Mouse (Mus musculus) adrenal gland, postnatal 4 days (tissue): ENCODE data around the gene Spata2. TPM values are rescaled to one million over a fixed set of nuclear protein-coding genes. Genes with fewer than 3 reads are reported as not detected.
A peak's percentile ranks its signal among the peaks of the same experiment; 100 is the strongest.

Source experiments
- DNase-seq, 2 experiments: peaks; one replicate each; pipeline ENCODE4 v3.0.0; 2021 to 2022; ENCODE audit warnings: low spot score in 2 of 2, mixed read lengths in 2 of 2
- long read RNA-seq, 2 experiments: library from polyadenylated mRNA; stranded (forward); transcript quantifications; one replicate each; pipeline ENCODE4 v2.0.0; 2021
- total RNA-seq, 2 experiments: library from RNA; stranded (reverse); gene quantifications; 2 replicates each; pipeline ENCODE4 v1.2.3; 2021

The Spata2 gene
- 10 to 100 TPM; 33.9 TPM for total RNA-seq
- long read RNA-seq, experiment 1, partial matches to known transcripts: 0 of 2 reads
- long read RNA-seq, experiment 1, other reads (novel, unspliced or antisense): 2 of 2 reads
- long read RNA-seq, experiment 2, full-length matches to known transcripts: 2 of 24 reads
- long read RNA-seq, experiment 2, partial matches to known transcripts: 0 of 24 reads
- long read RNA-seq, experiment 2, other reads (novel, unspliced or antisense): 22 of 24 reads

DNA sequence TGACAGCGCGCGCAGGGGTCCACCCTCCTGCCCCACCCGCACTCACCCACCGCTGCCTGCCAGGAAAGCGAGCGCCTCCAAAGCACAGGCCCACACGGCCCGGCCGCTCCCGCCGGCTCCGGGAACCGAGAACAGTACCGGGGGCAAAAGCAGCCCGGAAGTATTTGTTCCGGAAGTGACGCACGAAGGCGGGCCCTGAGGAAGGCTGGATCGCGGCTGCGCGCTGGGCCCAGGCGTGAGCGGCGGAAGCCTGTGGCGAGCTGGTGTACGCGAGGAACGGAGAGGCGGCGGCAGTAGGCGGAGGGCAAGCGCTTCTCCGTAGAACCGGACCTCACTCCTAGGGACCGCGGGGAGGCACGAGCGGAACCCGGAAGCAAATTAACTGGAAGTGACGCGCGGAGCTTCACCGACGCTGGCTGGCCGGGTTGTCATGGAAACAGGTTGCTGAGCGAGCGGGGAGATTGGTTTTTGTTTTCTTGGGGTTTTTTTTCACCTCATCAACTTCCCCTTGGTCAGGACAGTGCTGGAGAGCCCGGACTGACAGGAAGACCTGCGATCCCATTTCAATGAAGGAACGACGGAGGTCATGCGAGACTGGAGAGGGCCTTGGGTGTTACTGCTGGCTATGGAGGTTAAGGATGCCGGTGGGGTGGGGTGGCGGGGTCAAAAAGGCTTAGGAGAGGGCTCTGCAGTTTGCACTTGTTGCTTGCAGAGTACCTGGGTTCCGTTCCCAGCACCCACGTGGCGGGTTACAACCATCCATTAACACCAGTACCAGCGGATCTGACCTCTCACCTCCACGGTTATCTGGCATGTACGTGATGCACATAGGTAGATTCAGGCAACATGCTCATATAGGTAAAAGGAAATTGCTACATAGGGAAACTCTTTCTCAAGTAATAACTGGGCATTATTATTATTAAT, at the start of gene Spata2:
Spata2 (minus strand) TSS at position 175 of the 924 bp plus-strand sequence.
- DNase-seq: peak; percentile 78 to 81

DNA sequence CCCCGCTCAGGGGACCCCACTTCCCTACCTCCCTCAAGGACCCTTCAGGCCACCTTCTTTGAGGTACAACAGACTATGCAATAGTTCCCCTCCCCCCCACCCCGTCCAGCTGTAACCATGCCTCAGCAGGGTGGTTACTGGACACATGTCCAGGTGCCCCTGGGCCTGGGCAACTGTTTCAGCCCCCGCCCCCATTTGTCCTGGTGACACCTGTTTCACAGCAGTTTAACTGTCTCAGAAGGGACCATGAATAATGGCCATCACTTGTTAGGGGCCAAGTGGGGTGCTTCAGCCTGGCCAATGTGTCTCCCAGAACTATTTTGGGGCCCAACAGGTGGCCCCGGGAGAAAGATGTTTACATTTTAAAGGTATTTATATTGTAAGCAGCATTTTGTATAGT, 49.7 kb upstream of the Spata2 start:
- DNase-seq: no peak

DNA sequence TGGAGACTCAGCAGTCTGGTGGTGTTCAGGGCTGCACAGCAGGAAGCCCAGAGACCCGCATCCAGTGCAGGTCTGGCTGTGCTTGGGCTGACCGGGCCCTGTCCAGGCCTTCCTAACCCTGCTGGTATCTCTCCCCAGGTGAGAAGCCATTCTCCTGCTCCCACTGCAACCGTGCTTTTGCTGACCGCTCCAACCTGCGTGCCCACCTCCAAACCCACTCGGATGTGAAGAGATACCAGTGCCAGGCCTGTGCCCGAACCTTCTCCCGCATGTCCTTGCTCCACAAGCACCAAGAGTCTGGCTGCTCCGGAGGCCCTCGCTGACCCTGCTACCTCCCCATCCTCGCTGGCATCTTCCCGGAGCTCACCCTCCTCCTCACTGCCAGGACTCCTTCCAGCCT, 49.1 kb upstream of the Spata2 start:
- DNase-seq: no peak

GRCm38 (mm10) chr2:167541324-167541723, 48.6 kb upstream of the Spata2 start:
- DNase-seq: no peak

DNA sequence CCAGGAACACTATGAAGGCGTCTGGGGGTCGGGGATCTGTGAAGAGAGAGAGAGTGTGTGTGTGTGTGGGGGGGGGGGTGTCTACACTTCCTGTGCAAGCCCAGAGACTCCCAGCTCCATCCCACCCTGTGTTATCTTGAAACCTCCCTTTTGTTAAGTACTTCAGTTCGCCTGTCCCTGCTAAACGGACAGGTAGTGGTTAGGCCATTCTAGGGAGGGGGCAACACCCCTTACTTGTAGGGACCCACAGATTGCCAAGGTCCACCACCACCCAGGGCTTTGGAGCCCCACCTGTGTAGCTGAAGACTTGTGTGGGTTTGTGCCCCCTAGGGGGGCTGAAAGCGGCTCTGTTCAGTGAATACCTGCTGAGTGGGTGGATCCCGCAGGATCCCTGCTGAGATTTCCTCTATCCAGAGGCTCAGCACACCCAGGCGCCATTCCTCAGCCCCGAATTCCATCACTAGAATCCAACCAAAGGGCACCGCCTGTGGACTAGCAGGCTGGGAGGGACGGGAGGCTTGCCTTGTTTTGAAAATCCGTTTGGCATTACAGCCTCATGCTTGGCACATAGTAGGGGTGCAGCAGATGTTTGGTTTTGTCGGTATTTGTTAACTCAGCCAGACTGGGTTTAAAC, 47.9 kb upstream of the Spata2 start:
- DNase-seq: no peak

- no peak for DNase-seq
Measured at GRCm38 (mm10) chr2:167539536-167540476, 47.1 kb upstream of the Spata2 start.

GRCm38 (mm10) chr2:167538671-167539306, 46.1 kb upstream of the Spata2 start:
- peak in 1 of 2 experiments; percentile 40 for DNase-seq

DNA sequence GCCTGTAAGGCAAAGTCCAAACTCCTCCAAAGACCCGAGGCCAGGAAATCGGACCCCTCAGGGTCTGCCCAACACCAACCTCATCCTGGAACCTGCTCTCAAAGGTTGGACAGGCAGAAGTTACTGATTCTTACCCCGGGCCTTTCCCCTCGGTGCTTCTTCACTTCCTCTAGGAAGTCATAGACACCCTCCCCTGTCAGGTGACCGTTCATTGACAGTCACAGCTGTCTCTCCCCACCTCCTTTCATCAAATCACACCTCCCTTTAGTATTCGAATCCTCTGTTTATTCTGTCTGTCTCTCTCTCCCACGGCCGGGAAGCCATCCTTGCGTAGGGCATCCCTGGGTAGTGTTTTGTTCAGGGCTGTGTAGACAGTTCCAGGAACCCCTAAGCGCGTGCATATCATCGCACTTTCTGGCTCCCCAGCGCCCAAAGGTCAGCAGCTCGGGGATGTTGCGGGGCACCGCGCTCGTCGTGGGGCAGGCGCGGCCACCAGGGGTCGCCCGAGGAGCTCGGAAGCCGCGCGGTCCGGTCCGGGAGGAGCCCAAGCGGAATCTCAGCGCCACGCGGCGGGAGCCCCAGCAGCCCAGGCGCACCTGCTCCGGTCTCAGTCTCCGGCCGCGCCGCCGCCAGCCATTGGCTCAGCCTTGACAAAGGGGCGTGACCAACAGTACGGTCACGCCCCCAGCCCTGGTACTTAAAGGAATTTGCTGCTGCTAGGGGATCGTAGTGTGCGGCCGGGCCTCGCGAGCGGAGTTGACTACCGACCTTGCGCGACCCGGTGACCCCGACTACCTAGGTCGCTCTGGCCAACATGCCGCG, 45.0 kb upstream of the Spata2 start, which contains the start of gene Snai1:
Snai1 (plus strand) TSS at position 720 of the 822 bp plus-strand sequence.
- DNase-seq: peak; percentile 81 to 90

GRCm38 (mm10) chr2:167536320-167536945, 43.7 kb upstream of the Spata2 start:
- DNase-seq: no peak

DNA sequence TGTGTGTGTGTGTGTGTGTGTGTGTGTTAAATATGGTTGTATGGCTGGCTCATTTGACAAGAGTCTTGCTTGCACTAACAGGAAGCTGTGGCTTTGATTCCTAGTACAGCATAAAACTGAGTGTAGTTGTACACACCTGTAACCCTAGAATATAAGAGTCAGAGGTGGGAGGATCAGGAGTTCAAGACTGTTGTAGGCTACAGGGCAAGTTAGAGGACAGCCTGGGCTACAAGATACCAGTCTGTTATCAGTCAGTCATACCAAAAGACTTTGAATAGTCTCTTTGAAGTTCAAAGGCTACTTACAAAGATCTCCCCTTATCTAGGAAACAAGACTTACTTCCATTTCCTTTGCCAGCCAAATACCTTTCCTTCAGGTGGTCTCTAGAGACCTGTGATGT, 41.2 kb upstream of the Spata2 start:
- DNase-seq: no peak

DNA sequence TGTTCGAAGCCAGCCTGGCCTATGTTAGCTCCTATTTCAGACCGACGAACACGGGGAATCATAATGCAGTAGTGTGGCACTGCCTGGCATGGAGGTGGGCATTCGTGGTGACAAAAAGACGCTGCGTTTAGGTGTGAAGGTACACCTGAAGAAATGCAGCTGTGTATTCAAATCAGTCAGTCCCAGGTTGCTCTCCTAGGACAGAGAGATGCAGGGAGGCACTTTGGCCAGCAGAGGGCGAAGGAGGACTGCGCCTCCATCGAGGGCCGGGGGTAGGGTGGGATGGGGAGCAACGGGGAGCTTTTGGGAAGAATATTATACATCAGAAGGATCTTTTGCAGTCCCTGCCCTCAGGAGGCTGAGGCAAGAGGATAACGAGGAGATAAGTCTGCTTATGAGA, 39.4 kb upstream of the Spata2 start:
- no peak for DNase-seq

DNA sequence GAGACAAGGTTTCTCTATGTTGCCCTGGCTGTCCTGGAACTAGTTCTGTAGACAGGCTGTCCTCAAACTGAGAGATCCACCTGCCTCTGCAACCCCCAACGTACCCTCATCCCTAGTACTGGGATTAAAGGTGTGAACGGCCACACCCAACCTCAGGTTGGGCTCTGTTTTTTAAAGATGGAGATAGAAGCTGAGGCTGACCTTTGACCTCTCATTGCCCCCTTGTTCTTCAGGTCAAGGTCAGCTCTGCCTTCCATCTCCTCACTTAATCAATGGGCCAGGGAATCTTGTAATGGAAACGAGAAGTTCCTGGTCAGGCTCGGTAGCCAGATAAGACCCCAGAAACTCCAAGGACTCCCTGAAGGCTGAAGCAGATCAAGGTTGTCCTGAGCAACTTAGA, 37.8 kb upstream of the Spata2 start:
- DNase-seq: no peak

- no peak for DNase-seq
Measured at GRCm38 (mm10) chr2:167529935-167530513, 37.3 kb upstream of the Spata2 start.

- DNase-seq: no peak
Measured at GRCm38 (mm10) chr2:167528278-167528677, 35.6 kb upstream of the Spata2 start.

DNA sequence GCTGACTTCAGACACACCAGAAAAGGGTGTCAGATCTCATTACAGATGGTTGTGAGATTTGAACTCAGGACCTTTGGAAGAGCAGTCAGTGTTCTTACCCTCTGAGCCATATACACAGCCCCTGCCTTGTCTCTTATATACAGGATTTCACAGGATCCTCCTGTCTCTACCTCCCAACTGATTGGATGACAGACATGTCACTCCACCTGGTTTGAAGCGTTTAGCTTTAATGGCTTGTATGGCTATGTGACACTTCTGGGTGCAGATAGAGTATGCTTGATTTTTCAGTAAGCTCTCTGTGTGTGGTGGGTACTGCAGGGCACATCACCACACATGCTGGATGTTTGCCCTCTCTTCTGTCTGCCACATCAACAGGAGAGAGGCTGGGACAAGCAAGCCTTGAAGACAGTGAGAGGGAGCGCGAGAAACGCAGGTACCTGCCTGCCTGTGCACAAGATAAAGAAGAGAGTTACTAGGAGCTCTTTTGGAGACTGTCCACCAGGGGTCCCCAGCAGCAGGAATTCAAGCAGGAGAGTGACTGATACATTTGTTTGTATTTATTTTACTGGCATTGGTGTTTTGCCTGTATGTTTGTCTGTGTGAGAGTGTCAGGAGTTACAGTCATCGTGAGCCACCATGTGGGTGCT, 27.0 kb upstream of the Spata2 start:
- DNase-seq: no peak

- no peak for DNase-seq
Measured at GRCm38 (mm10) chr2:167515688-167516087, 23.0 kb upstream of the Spata2 start.

DNA sequence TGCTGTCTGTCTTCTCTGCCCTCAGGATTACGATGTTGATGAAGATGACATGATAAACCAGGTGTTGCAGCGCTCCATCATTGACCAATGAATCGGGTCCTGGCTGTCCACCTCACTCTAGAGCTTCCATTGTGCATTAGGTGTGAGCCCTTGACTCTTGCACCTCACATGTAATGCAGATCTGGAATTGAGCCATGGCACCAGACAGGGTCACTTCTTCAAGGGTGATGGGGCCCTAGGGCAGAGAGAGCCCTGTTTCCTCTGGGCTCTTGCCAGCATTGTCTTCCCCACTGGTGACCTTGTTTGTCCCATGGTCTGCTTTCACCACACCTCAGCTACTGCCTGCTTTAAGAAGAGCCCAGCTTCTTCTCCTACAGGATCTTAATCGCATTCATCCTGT, 22.0 kb upstream of the Spata2 start:
- DNase-seq: no peak

- DNase-seq: no peak
Measured at GRCm38 (mm10) chr2:167512970-167513369, 20.3 kb upstream of the Spata2 start.
